Mouse (Mus musculus): ENCODE measurements around the gene Ccdc149. TPM values are rescaled to one million over a fixed set of nuclear protein-coding genes. Genes with fewer than 3 reads are reported as not detected.

Gene Ccdc149
- polyA plus RNA-seq, 1 experiment from 2014 or later: 13.5 TPM

- Histone ChIP-seq H3K4me1 (replicated peaks; ENCODE audit: control insufficient read depth, insufficient read depth, low read length) (no peaks in the 10 kb centered on the region), H3K4me2 (ENCODE audit: low read length) (no peak overlapping the region), H3K9me3 (ENCODE audit: control insufficient read depth, low read length) (no peaks in the 10 kb centered on the region), H3K27ac (ENCODE audit: low read length) (no peak overlapping the region), H3K36me3 (ENCODE audit: control insufficient read depth, insufficient read depth) (no peaks in the 10 kb centered on the region), H3K27me3 (replicated peaks; ENCODE audit: control insufficient read depth, insufficient read depth, low read length) (no peaks in the 10 kb centered on the region), H3K9ac (replicated peaks; ENCODE audit: low read depth, low read length) (no peak overlapping the region), H3K4me3 (replicated peaks; ENCODE audit: low read length) (no peak overlapping the region)
- no peak for ATAC-seq
- 63% methylated on average over 9 of the region's 9 CpGs for WGBS
Measured at GRCm38 (mm10) chr5:52357175-52357754, 114.1 kb downstream of the Ccdc149 start.

DNA sequence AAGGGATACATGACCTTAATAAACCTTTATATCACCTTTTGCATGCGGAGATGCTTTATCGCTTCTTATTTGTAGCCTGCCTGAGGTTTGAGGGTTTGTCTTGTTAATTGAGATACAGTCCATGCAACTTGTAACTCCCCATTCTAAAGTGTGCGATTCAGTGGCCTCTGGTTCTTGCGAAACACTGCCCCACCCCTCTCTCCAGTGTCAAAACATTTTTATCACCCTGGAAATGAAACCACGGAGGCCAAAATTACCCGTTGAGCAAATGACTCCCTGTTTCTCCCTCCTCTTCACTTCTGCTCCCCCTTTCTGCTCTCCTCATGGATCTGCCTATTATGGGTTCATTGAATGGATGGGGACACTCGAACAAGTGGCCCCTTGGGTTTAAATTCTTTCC, 115.7 kb downstream of the Ccdc149 start:
- no peak overlapping the region for H3K4me3 ChIP-seq (replicated peaks; ENCODE audit: low read length)
- H3K27me3 ChIP-seq (replicated peaks; ENCODE audit: control insufficient read depth, insufficient read depth, low read length): no peaks in the 10 kb centered on the region
- no peaks in the 10 kb centered on the region for H3K36me3 ChIP-seq (ENCODE audit: control insufficient read depth, insufficient read depth)
- no peak overlapping the region for H3K4me2 ChIP-seq (ENCODE audit: low read length)
- H3K9ac ChIP-seq (replicated peaks; ENCODE audit: low read depth, low read length): no peak overlapping the region
- H3K9me3 ChIP-seq (ENCODE audit: control insufficient read depth, low read length): no peaks in the 10 kb centered on the region
- WGBS: 89% methylated on average over 7 of the region's 7 CpGs
- no peak for ATAC-seq
- no peak overlapping the region for H3K27ac ChIP-seq (ENCODE audit: low read length)
- H3K4me1 ChIP-seq (replicated peaks; ENCODE audit: control insufficient read depth, insufficient read depth, low read length): no peaks in the 10 kb centered on the region

DNA sequence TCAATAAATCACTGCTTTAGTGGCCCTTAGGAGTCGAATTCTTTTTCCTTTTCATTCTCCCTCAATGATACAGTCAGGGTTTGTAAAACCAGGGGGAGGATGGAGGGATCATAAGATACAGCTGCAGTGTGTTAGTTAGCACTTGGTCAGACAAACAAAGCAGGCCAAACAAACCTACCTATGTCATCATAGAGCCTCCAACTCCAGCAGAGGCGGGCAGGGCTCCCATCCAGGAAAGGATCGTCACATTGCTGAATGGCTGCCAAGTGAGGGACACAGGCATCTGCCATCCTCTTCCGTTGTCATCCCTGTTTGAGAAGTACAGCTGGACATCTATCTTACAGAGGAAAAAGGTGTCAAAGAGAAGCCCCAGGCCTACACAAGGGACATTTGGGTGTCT, 116.9 kb downstream of the Ccdc149 start:
- H3K9me3 ChIP-seq (ENCODE audit: control insufficient read depth, low read length): no peaks in the 10 kb centered on the region
- no peak overlapping the region for H3K4me3 ChIP-seq (replicated peaks; ENCODE audit: low read length)
- no peak overlapping the region for H3K9ac ChIP-seq (replicated peaks; ENCODE audit: low read depth, low read length)
- no peak overlapping the region for H3K4me2 ChIP-seq (ENCODE audit: low read length)
- WGBS: 71% methylated on average over 4 of the region's 4 CpGs
- H3K27ac ChIP-seq (ENCODE audit: low read length): no peak overlapping the region
- no peaks in the 10 kb centered on the region for H3K4me1 ChIP-seq (replicated peaks; ENCODE audit: control insufficient read depth, insufficient read depth, low read length)
- H3K27me3 ChIP-seq (replicated peaks; ENCODE audit: control insufficient read depth, insufficient read depth, low read length): no peaks in the 10 kb centered on the region
- ATAC-seq: no peak
- H3K36me3 ChIP-seq (ENCODE audit: control insufficient read depth, insufficient read depth): no peaks in the 10 kb centered on the region

GRCm38 (mm10) chr5:52352730-52353129, 118.6 kb downstream of the Ccdc149 start:
- no peak overlapping the region for H3K4me3 ChIP-seq (replicated peaks; ENCODE audit: low read length)
- no peak overlapping the region for H3K27ac ChIP-seq (ENCODE audit: low read length)
- H3K9me3 ChIP-seq (ENCODE audit: control insufficient read depth, low read length): no peaks in the 10 kb centered on the region
- 68% methylated on average over 5 of the region's 5 CpGs for WGBS
- H3K36me3 ChIP-seq (ENCODE audit: control insufficient read depth, insufficient read depth): no peaks in the 10 kb centered on the region
- H3K27me3 ChIP-seq (replicated peaks; ENCODE audit: control insufficient read depth, insufficient read depth, low read length): no peaks in the 10 kb centered on the region
- no peak overlapping the region for H3K4me2 ChIP-seq (ENCODE audit: low read length)
- no peak overlapping the region for H3K9ac ChIP-seq (replicated peaks; ENCODE audit: low read depth, low read length)
- ATAC-seq: no peak
- H3K4me1 ChIP-seq (replicated peaks; ENCODE audit: control insufficient read depth, insufficient read depth, low read length): no peaks in the 10 kb centered on the region

- no peak for ATAC-seq
- Histone ChIP-seq H3K9ac (replicated peaks; ENCODE audit: low read depth, low read length) (no peak overlapping the region), H3K9me3 (ENCODE audit: control insufficient read depth, low read length) (no peaks in the 10 kb centered on the region), H3K36me3 (ENCODE audit: control insufficient read depth, insufficient read depth) (no peaks in the 10 kb centered on the region), H3K4me1 (replicated peaks; ENCODE audit: control insufficient read depth, insufficient read depth, low read length) (no peaks in the 10 kb centered on the region), H3K4me3 (replicated peaks; ENCODE audit: low read length) (no peak overlapping the region), H3K27ac (ENCODE audit: low read length) (no peak overlapping the region), H3K4me2 (ENCODE audit: low read length) (no peak overlapping the region), H3K27me3 (replicated peaks; ENCODE audit: control insufficient read depth, insufficient read depth, low read length) (no peaks in the 10 kb centered on the region)
- 97% methylated on average over 2 of the region's 2 CpGs for WGBS
Measured at GRCm38 (mm10) chr5:52351561-52351960, 119.8 kb downstream of the Ccdc149 start.

GRCm38 (mm10) chr5:52350451-52350850, 120.9 kb downstream of the Ccdc149 start:
- Histone ChIP-seq H3K36me3 (ENCODE audit: control insufficient read depth, insufficient read depth) (no peaks in the 10 kb centered on the region), H3K27ac (ENCODE audit: low read length) (no peak overlapping the region), H3K9ac (replicated peaks; ENCODE audit: low read depth, low read length) (no peak overlapping the region), H3K9me3 (ENCODE audit: control insufficient read depth, low read length) (no peaks in the 10 kb centered on the region), H3K4me1 (replicated peaks; ENCODE audit: control insufficient read depth, insufficient read depth, low read length) (no peaks in the 10 kb centered on the region), H3K4me3 (replicated peaks; ENCODE audit: low read length) (no peak overlapping the region), H3K27me3 (replicated peaks; ENCODE audit: control insufficient read depth, insufficient read depth, low read length) (no peaks in the 10 kb centered on the region), H3K4me2 (ENCODE audit: low read length) (no peak overlapping the region)
- no peak for ATAC-seq
- 97% methylated on average over 2 of the region's 2 CpGs for WGBS

DNA sequence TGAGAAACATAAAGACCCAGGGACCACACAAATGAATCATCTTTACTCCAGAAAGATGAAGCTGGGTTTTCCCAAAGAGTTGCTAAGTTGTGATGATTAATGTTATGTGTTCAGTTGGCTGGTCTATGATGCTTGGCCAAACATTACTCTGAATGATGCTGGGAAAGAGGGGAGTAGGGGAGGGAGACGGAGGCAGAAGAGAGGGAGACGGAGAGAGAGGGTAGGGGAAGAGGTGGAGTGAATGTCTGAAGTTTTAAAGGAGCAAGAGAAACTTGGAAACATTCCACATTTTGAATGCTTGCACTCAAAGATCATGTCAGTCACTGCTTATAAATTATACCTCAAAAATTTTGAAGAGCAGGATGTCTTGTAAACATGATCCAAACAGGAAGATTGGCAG, 124.4 kb downstream of the Ccdc149 start:
- Histone ChIP-seq H3K4me1 (replicated peaks; ENCODE audit: control insufficient read depth, insufficient read depth, low read length) (no peaks in the 10 kb centered on the region), H3K9ac (replicated peaks; ENCODE audit: low read depth, low read length) (no peak overlapping the region), H3K27me3 (replicated peaks; ENCODE audit: control insufficient read depth, insufficient read depth, low read length) (no peaks in the 10 kb centered on the region), H3K36me3 (ENCODE audit: control insufficient read depth, insufficient read depth) (no peaks in the 10 kb centered on the region), H3K9me3 (ENCODE audit: control insufficient read depth, low read length) (no peaks in the 10 kb centered on the region), H3K27ac (ENCODE audit: low read length) (no peak overlapping the region), H3K4me2 (ENCODE audit: low read length) (no peak overlapping the region), H3K4me3 (replicated peaks; ENCODE audit: low read length) (no peak overlapping the region)
- 70% methylated on average over 2 of the region's 2 CpGs for WGBS
- ATAC-seq: no peak

DNA sequence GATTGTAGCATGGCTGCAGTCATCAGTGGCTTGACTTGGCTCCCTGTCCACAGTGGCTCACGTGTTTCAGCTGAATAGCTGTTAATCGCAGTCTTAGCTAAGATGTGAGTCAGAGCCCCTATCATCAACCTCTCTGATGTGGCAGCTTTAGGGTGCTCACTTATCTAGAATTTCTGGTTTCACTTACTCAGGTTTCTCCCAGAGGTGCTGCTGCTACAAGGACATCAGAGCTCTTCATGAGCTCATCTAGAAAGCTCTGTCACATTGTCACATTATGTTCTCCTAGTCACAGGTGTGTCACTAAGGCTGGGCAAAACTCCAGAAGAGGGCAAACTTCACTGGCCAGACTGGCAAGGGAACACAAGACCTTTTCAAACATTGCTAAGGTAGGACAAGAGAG, 132.2 kb downstream of the Ccdc149 start:
- no peak for ATAC-seq
- H3K4me2 ChIP-seq (ENCODE audit: low read length): no peak overlapping the region
- H3K4me1 ChIP-seq (replicated peaks; ENCODE audit: control insufficient read depth, insufficient read depth, low read length): no peaks in the 10 kb centered on the region
- no peaks in the 10 kb centered on the region for H3K27me3 ChIP-seq (replicated peaks; ENCODE audit: control insufficient read depth, insufficient read depth, low read length)
- no peaks in the 10 kb centered on the region for H3K36me3 ChIP-seq (ENCODE audit: control insufficient read depth, insufficient read depth)
- 88% methylated on average over 2 of the region's 2 CpGs for WGBS
- H3K9me3 ChIP-seq (ENCODE audit: control insufficient read depth, low read length): no peaks in the 10 kb centered on the region
- no peak overlapping the region for H3K9ac ChIP-seq (replicated peaks; ENCODE audit: low read depth, low read length)
- no peak overlapping the region for H3K27ac ChIP-seq (ENCODE audit: low read length)
- no peak overlapping the region for H3K4me3 ChIP-seq (replicated peaks; ENCODE audit: low read length)

- Histone ChIP-seq H3K9me3 (ENCODE audit: control insufficient read depth, low read length) (no peaks in the 10 kb centered on the region), H3K4me2 (ENCODE audit: low read length) (no peak overlapping the region), H3K27ac (ENCODE audit: low read length) (no peak overlapping the region), H3K4me3 (replicated peaks; ENCODE audit: low read length) (no peak overlapping the region), H3K9ac (replicated peaks; ENCODE audit: low read depth, low read length) (no peak overlapping the region), H3K36me3 (ENCODE audit: control insufficient read depth, insufficient read depth) (no peaks in the 10 kb centered on the region), H3K4me1 (replicated peaks; ENCODE audit: control insufficient read depth, insufficient read depth, low read length) (0 out of 2 replicates have a peak, but pooled peaks cover 2% of the 10 kb centered on the region), H3K27me3 (replicated peaks; ENCODE audit: control insufficient read depth, insufficient read depth, low read length) (no peaks in the 10 kb centered on the region)
- 77% methylated on average over 3 of the region's 3 CpGs for WGBS
- no peak for ATAC-seq
Measured at GRCm38 (mm10) chr5:52335590-52335989, 135.7 kb downstream of the Ccdc149 start.

- WGBS: 19% methylated on average over 8 of the region's 8 CpGs
- ATAC-seq: no peak
- Histone ChIP-seq H3K4me1 (replicated peaks; ENCODE audit: control insufficient read depth, insufficient read depth, low read length) (0 out of 2 replicates have a peak, but pooled peaks cover 2% of the 10 kb centered on the region), H3K9ac (replicated peaks; ENCODE audit: low read depth, low read length) (no peak overlapping the region), H3K36me3 (ENCODE audit: control insufficient read depth, insufficient read depth) (no peaks in the 10 kb centered on the region), H3K9me3 (ENCODE audit: control insufficient read depth, low read length) (no peaks in the 10 kb centered on the region), H3K4me2 (ENCODE audit: low read length) (no peak overlapping the region), H3K27ac (ENCODE audit: low read length) (no peak overlapping the region), H3K4me3 (replicated peaks; ENCODE audit: low read length) (no peak overlapping the region), H3K27me3 (replicated peaks; ENCODE audit: control insufficient read depth, insufficient read depth, low read length) (no peaks in the 10 kb centered on the region)
Measured at GRCm38 (mm10) chr5:52332120-52332519, 139.2 kb downstream of the Ccdc149 start.
